Mouse (Mus musculus) liver, embryonic 14.5 days (tissue): ENCODE results near the gene Gsap.

Experiments
- CTCF ChIP-seq: IDR thresholded peaks from 2 replicates; pipeline ENCODE4 v1.5.1; 2016; ENCODE audit warnings: antibody characterized with exemption, low read depth, control low read depth
- EP300 ChIP-seq: IDR thresholded peaks from 2 replicates; pipeline ENCODE4 v1.6.1; 2016; ENCODE audit warnings: antibody characterized with exemption, low read depth

DNA sequence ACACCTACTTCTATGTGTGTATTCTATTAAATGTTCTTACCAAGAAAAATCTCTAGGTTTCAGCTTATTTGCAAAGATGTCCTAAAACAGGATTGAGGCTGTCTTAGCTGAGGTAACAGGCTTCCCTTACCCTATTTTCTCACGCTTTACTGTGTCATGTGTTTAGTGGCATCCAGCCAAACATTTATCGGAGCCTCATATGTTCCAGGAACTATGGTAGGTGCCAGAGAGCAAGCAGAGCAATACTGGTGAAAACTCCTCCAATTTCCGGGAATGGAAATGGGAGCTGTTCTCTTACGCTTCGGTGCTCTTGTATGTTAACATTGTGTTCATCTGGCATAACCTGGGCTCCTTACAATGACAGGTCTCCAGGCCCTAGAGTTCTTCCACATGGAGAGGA, 145.6 kb downstream of the Gsap start:
- TF ChIP-seq CTCF (no peak), EP300 (no peak)
